Mouse (Mus musculus): Measurements from ENCODE around the gene Rabgef1. TPM values are rescaled to one million over a fixed set of nuclear protein-coding genes. Genes with fewer than 3 reads are reported as not detected.
A peak's percentile ranks its signal among the peaks of the same experiment; 100 is the strongest.
"Not testable (repeated sequence)": the region's sequence is repeated elsewhere in the genome, so short reads cannot be mapped to it uniquely, and the experiment has no call there.

The Rabgef1 gene
- polyA plus RNA-seq, 1 experiment from 2014 or later = 32.8 TPM

DNA sequence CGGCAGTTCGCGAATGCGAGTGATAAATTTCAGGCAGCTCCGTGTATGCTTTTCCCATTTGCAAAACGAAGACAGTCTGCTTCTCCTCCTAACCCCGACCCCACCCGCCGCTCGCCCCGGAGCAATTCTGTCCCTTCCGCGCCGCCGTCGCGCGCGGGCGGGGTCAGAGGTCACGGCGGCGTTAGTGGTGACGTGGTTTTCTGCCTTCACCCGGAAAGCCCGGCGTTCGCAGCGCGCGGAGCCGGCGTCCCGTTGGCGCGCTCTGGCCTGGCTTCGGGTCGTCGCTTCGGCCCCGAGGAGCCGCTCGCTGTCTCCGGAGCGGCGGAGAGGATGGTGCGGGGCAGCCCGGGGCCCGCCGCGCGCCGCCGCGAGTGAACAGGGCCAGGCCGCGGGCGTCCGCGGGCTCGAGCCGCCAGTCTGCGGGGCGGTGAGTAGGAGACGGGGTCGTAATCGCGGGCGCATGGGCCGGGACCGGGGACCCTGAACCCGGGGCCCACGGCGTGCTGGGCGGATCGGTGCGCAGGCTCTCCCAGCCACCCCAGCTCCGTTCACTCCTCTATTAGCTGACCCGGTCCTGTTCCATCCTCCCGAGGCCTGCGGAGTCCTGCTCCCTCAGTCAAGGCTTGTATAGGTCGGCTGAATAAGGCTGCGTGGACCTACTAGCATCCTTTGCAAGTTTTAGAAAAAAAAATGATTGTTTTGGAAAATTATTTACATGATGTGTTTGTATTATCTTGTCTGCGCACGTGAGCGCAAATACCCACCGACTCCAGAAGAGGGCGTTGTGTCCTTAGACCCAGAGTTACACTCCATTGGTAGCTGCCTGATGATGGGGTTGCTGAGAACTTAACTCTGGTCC is 50.8 kb downstream of the Rabgef1 start:
- peak overlapping the region; percentile 74 for H3K4me2 ChIP-seq
- peaks cover 28% of the 10 kb centered on the region for H3K4me1 ChIP-seq
- H3K4me3 ChIP-seq = peak overlapping the region; percentile 99
- H3K9me3 ChIP-seq (replicated peaks) = no peaks in the 10 kb centered on the region
- no peaks in the 10 kb centered on the region; the same call in 1 of the 2 replicates for H3K36me3 ChIP-seq (ENCODE audit: poor library complexity, severe bottlenecking)
- H3K27me3 ChIP-seq = no peaks in the 10 kb centered on the region
- peak overlapping the region; percentile 96 for H3K9ac ChIP-seq
- peak overlapping the region; percentile 73 for H3K27ac ChIP-seq
- WGBS = under 1% methylated on average over 80 of the region's 88 CpGs
- peak; percentile 92 for ATAC-seq

DNA sequence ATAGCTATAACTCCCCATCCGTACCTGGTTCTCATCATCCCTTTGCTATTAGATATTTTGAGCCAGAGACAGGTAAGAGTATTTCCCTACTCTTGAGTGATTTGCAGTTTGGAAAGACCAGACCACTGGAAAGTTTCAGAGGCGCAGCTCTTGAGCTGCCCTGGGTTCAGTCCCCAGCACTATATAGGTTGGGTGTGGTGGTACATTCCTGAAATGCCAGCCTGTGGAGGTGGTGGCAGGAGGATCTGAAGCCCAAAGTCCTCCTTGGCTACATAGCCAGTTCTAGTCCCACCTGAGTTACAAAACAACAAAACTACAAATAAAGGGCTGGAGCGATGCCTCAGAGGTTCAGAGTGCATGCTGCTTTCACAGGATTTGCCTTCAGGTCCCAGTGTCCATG is 55.2 kb downstream of the Rabgef1 start:
- no peak overlapping the region for H3K4me2 ChIP-seq
- H3K9me3 ChIP-seq (replicated peaks) = no peaks in the 10 kb centered on the region
- no peak for ATAC-seq
- H3K27ac ChIP-seq = no peak overlapping the region
- 96% methylated on average over 3 of the region's 3 CpGs for WGBS
- H3K27me3 ChIP-seq = no peaks in the 10 kb centered on the region
- H3K4me3 ChIP-seq = no peak overlapping the region
- peaks cover 23% of the 10 kb centered on the region for H3K36me3 ChIP-seq (ENCODE audit: poor library complexity, severe bottlenecking)
- H3K4me1 ChIP-seq = peaks cover 19% of the 10 kb centered on the region
- no peak overlapping the region for H3K9ac ChIP-seq

DNA sequence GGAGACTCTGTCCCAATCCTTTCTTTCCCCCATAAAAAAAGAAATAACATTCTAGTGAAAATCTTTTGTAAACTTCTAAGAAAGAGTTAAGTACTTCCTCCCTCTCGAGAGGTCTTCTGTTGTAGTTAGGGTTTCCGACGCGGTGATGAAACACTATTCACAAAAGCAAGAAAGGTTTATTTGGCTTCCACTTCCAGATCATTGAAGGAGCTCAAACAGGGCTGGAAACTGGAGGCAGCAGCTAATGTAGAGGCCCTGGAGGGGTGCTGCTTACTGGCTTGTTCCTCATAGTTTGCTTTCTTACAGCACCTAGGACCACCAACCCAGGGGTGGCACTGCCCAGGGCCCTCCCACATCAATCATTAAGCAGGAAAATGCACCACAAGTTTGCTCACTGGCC is 56.5 kb downstream of the Rabgef1 start:
- WGBS = 69% methylated on average over 4 of the region's 4 CpGs
- H3K9me3 ChIP-seq (replicated peaks) = no peaks in the 10 kb centered on the region
- H3K4me1 ChIP-seq = peaks cover 13% of the 10 kb centered on the region
- H3K4me3 ChIP-seq = no peak overlapping the region
- H3K4me2 ChIP-seq = no peak overlapping the region
- ATAC-seq = no peak
- H3K36me3 ChIP-seq (ENCODE audit: poor library complexity, severe bottlenecking) = peaks cover 36% of the 10 kb centered on the region
- H3K9ac ChIP-seq = no peak overlapping the region
- H3K27ac ChIP-seq = no peak overlapping the region
- no peaks in the 10 kb centered on the region for H3K27me3 ChIP-seq

GRCm38 (mm10) chr5:130236302-130236701 is 64.7 kb downstream of the Rabgef1 start:
- no peaks in the 10 kb centered on the region for H3K4me1 ChIP-seq
- H3K27me3 ChIP-seq = no peaks in the 10 kb centered on the region
- no peaks in the 10 kb centered on the region for H3K9me3 ChIP-seq (replicated peaks)
- H3K9ac ChIP-seq = no peak overlapping the region
- no peak overlapping the region for H3K4me2 ChIP-seq
- H3K27ac ChIP-seq = no peak overlapping the region
- 97% methylated on average over 8 of the region's 8 CpGs for WGBS
- H3K36me3 ChIP-seq (ENCODE audit: poor library complexity, severe bottlenecking) = peaks cover 100% of the 10 kb centered on the region
- no peak overlapping the region for H3K4me3 ChIP-seq
- ATAC-seq = no peak

DNA sequence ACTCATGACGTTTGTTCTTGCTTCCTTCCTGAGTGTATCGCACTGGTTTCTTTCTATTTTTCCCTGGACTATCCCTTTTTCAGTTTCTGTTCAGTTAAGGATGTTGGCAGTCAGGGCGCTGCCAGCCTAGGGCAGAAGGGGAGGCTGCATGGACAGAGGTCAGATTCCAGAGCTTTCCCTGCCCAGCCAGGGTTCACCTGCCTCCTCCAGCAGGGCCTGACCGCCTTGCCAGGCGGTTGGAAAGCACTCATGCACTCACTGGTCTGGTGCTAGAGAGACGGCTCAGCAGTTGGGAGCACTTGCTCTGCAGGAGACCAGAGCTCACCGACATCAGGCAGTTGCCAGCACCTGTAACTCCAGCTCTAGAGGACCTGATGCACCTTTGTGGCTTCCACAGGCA is 67.6 kb downstream of the Rabgef1 start:
- Histone ChIP-seq H3K4me1 (no peaks in the 10 kb centered on the region), H3K9me3 (replicated peaks) (no peaks in the 10 kb centered on the region), H3K36me3 (ENCODE audit: poor library complexity, severe bottlenecking) (peaks cover 99% of the 10 kb centered on the region), H3K27ac (no peak overlapping the region), H3K4me3 (no peak overlapping the region), H3K9ac (no peak overlapping the region), H3K4me2 (no peak overlapping the region), H3K27me3 (no peaks in the 10 kb centered on the region)
- ATAC-seq = no peak
- 95% methylated on average over 7 of the region's 7 CpGs for WGBS

DNA sequence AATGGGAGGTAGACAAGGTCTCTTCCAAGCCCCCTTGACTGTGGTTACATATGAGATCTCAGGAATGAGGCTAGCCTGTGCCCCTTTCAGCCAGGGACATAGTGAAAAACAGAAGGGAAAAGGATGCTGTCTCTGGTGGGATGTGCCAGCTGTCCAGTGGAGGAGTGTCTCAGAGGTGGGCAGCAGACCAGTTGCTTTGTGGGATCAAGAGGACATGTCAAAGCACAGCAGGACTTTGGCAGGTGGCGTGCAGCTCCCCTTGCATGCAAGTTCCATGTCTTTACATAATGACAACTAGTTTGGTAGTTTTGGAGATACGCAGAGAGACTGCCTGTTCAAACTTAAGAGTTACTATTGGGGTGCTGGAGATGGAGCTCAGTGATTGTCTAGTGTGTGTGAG is 68.3 kb downstream of the Rabgef1 start:
- no peaks in the 10 kb centered on the region for H3K27me3 ChIP-seq
- no peak overlapping the region for H3K9ac ChIP-seq
- H3K36me3 ChIP-seq (ENCODE audit: poor library complexity, severe bottlenecking) = peaks cover 99% of the 10 kb centered on the region
- ATAC-seq = no peak
- H3K27ac ChIP-seq = no peak overlapping the region
- H3K4me3 ChIP-seq = no peak overlapping the region
- no peaks in the 10 kb centered on the region for H3K4me1 ChIP-seq
- H3K4me2 ChIP-seq = no peak overlapping the region
- H3K9me3 ChIP-seq (replicated peaks) = no peaks in the 10 kb centered on the region
- 100% methylated on average over 2 of the region's 2 CpGs for WGBS

- no peak overlapping the region for H3K9ac ChIP-seq
- H3K36me3 ChIP-seq (ENCODE audit: poor library complexity, severe bottlenecking) = peaks cover 98% of the 10 kb centered on the region
- H3K4me2 ChIP-seq = no peak overlapping the region
- no peak for ATAC-seq
- WGBS = 95% methylated on average over 12 of the region's 12 CpGs
- H3K4me1 ChIP-seq = no peaks in the 10 kb centered on the region
- no peak overlapping the region for H3K27ac ChIP-seq
- no peaks in the 10 kb centered on the region for H3K27me3 ChIP-seq
- H3K9me3 ChIP-seq (replicated peaks) = no peaks in the 10 kb centered on the region
- no peak overlapping the region for H3K4me3 ChIP-seq
These were observed 69.8 kb downstream of the Rabgef1 start for GRCm38 (mm10) chr5:130241426-130241825.

- Histone ChIP-seq H3K4me3 (no peak overlapping the region), H3K4me2 (no peak overlapping the region), H3K36me3 (ENCODE audit: poor library complexity, severe bottlenecking) (peaks cover 97% of the 10 kb centered on the region), H3K9me3 (replicated peaks) (no peaks in the 10 kb centered on the region), H3K4me1 (no peaks in the 10 kb centered on the region), H3K27ac (no peak overlapping the region), H3K27me3 (no peaks in the 10 kb centered on the region), H3K9ac (no peak overlapping the region)
- WGBS = 85% methylated on average over 5 of the region's 5 CpGs
- ATAC-seq = no peak
These were observed 76.2 kb downstream of the Rabgef1 start for GRCm38 (mm10) chr5:130247823-130248222.

- peaks cover 27% of the 10 kb centered on the region for H3K4me1 ChIP-seq
These were observed 82.8 kb downstream of the Rabgef1 start for GRCm38 (mm10) chr5:130254164-130255016.

GRCm38 (mm10) chr5:130255017-130255720 is 83.6 kb downstream of the Rabgef1 start, which contains the start of the genes Sbds and Tyw1:
Gene Sbds, minus strand, starts transcription at chr5:130255530.
Gene Tyw1, plus strand, starts transcription at chr5:130255619.
- peaks cover 38% of the 10 kb centered on the region for H3K36me3 ChIP-seq (ENCODE audit: poor library complexity, severe bottlenecking)
- peak within 1 kb of the TSS; percentile 81 for H3K27ac ChIP-seq
- peaks cover 27% of the 10 kb centered on the region for H3K4me1 ChIP-seq
- ATAC-seq = peak; percentile 90
- under 1% methylated on average over 52 of the region's 52 CpGs for WGBS
- H3K4me3 ChIP-seq = peak within 1 kb of the TSS; percentile 61
- no peaks in the 10 kb centered on the region for H3K9me3 ChIP-seq (replicated peaks)
- peak within 1 kb of the TSS; percentile 86 for H3K9ac ChIP-seq
- peak within 1 kb of the TSS; percentile 83 for H3K4me2 ChIP-seq
- no peaks in the 10 kb centered on the region for H3K27me3 ChIP-seq

More at GRCm38 (mm10) chr5:130254164-130255016, 82.8 kb downstream of the Rabgef1 start:
- peak overlapping the region; percentile 83 for H3K4me2 ChIP-seq
- H3K9me3 ChIP-seq (replicated peaks) = no peaks in the 10 kb centered on the region
- H3K4me3 ChIP-seq = peak overlapping the region; percentile 61
- peak overlapping the region; percentile 86 for H3K9ac ChIP-seq
- ATAC-seq = no peak
- no peaks in the 10 kb centered on the region for H3K27me3 ChIP-seq
- 20% methylated on average over 19 of the region's 19 CpGs for WGBS
- H3K36me3 ChIP-seq (ENCODE audit: poor library complexity, severe bottlenecking) = peaks cover 43% of the 10 kb centered on the region
- H3K27ac ChIP-seq = peak overlapping the region; percentile 81; the same call in 1 of the 2 replicates

DNA sequence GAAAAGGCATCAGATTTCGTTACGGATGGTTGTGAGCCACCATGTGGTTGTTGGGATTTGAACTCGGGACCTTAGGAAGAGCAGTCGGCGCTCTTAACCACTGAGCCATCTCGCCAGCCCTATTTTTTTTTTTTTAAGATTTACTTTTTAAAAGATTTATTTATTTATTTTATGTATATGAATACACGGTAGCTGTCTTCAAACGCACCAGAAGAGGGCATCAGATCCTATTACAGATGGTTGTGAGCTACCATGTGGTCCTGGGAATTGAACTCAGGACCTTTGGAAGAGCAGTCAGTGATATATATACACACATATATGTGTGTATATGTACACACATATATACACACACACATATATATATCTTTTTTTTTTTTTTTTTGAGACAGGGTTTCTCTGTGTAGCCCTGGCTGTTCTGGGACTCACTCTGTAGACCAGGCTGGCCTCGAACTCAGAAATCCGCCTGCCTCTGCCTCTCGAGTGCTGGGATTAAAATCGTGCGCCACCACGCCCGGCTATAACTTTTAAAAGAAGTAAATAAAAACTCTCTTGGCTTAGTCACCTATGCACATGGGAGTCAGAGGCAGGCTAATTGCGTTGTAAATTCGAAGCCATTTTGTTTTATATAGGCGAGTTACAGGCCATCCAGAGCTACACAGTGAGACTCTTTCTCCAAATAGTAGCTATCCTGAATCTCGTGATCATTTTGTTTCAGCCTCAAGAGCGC is 84.4 kb downstream of the Rabgef1 start:
- Histone ChIP-seq H3K4me3 (peak overlapping the region; percentile 61), H3K4me1 (peaks cover 27% of the 10 kb centered on the region), H3K4me2 (peak overlapping the region; percentile 83), H3K27ac (peak overlapping the region; percentile 54; the same call in 1 of the 2 replicates), H3K36me3 (ENCODE audit: poor library complexity, severe bottlenecking) (peaks cover 31% of the 10 kb centered on the region), H3K9ac (0 out of 2 replicates have a peak overlapping the region, but pooled peaks have one; percentile 46)
- H3K9me3 ChIP-seq (replicated peaks); H3K27me3 ChIP-seq: not testable (repeated sequence)
- WGBS = 31% methylated on average over 20 of the region's 20 CpGs
- ATAC-seq = peak; percentile 0; the same call in 1 of the 2 replicates
